Mouse (Mus musculus) gastrocnemius, postnatal 10 days (tissue): ENCODE results near the gene Dyrk1b. TPM values are rescaled to one million over a fixed set of nuclear protein-coding genes. Genes with fewer than 3 reads are reported as not detected.
"Not testable (repeated sequence)": the region's sequence is repeated elsewhere in the genome, so short reads cannot be mapped to it uniquely, and the experiment has no call there.

Experiments
- DNase-seq: peaks from one replicate; pipeline ENCODE4 v3.0.0; 2021; ENCODE audit warnings: mixed read lengths
- long read RNA-seq, 2 experiments: library from polyadenylated mRNA; stranded (forward); transcript quantifications; one replicate each; pipeline ENCODE4 v2.0.0; 2021
- total RNA-seq, 2 experiments: library from RNA; stranded (reverse); gene quantifications; 2 replicates each; pipeline ENCODE4 v1.2.3; 2021

Dyrk1b gene
- 100 to 1,000 TPM; 151 to 161 TPM for total RNA-seq
- long read RNA-seq, experiment 1, transcript Dyrk1b-202 (11 exons, 2,523 nt), result major isoform, 99 of 199 reads
- long read RNA-seq, experiment 1, transcript Dyrk1b-201 (11 exons, 2,534 nt), result minor isoform, 9 of 199 reads
- long read RNA-seq, experiment 1, partial matches to known transcripts, result 27 of 199 reads
- long read RNA-seq, experiment 1, other reads (novel, unspliced or antisense), result 63 of 199 reads
- long read RNA-seq, experiment 2, transcript Dyrk1b-202 (11 exons, 2,523 nt), result major isoform, 81 of 182 reads
- long read RNA-seq, experiment 2, partial matches to known transcripts, result 37 of 182 reads
- long read RNA-seq, experiment 2, other reads (novel, unspliced or antisense), result 57 of 182 reads

- peak; percentile 98 for DNase-seq
These were observed at the start of gene Dyrk1b for GRCm38 (mm10) chr7:28179228-28179627. Gene Dyrk1b (plus strand): TSS chr7:28179469.

- DNase-seq, result peak; percentile 30
These were observed 41.7 kb upstream of the Dyrk1b start for GRCm38 (mm10) chr7:28137613-28138012.

- peak; percentile 80 for DNase-seq
These were observed 31.0 kb upstream of the Dyrk1b start for GRCm38 (mm10) chr7:28148263-28148662.

- no peak for DNase-seq
These were observed 29.4 kb upstream of the Dyrk1b start for GRCm38 (mm10) chr7:28149841-28150240.

- DNase-seq, result peak; percentile 61
These were observed 27.6 kb upstream of the Dyrk1b start for GRCm38 (mm10) chr7:28151584-28152221.

GRCm38 (mm10) chr7:28153595-28153994, 25.7 kb upstream of the Dyrk1b start:
- DNase-seq, result not testable (repeated sequence)

- no peak for DNase-seq
These were observed 20.0 kb upstream of the Dyrk1b start for GRCm38 (mm10) chr7:28159292-28159691.

GRCm38 (mm10) chr7:28159893-28160292, 19.4 kb upstream of the Dyrk1b start:
- no peak for DNase-seq

- no peak for DNase-seq
These were observed 18.0 kb upstream of the Dyrk1b start for GRCm38 (mm10) chr7:28161163-28161749.

GRCm38 (mm10) chr7:28165406-28165805, 13.9 kb upstream of the Dyrk1b start:
- DNase-seq, result no peak

GRCm38 (mm10) chr7:28168320-28169115, 10.8 kb upstream of the Dyrk1b start:
- peak; percentile 78 for DNase-seq

GRCm38 (mm10) chr7:28169489-28170422, 9.5 kb upstream of the Dyrk1b start, which contains the start of gene Fbl:
Gene Fbl (plus strand): TSS chr7:28169710.
- DNase-seq, result peak; percentile 88

- no peak for DNase-seq
These were observed 3.9 kb upstream of the Dyrk1b start for GRCm38 (mm10) chr7:28175358-28175757.

GRCm38 (mm10) chr7:28179741-28180377, 590 bp downstream of the Dyrk1b start:
- peak; percentile 92 for DNase-seq

GRCm38 (mm10) chr7:28180890-28181289, 1.6 kb downstream of the Dyrk1b start:
- DNase-seq, result no peak

- no peak for DNase-seq
These were observed 2.1 kb downstream of the Dyrk1b start for GRCm38 (mm10) chr7:28181376-28181775.

- DNase-seq, result peak; percentile 51
These were observed 3.1 kb downstream of the Dyrk1b start for GRCm38 (mm10) chr7:28182320-28182719.

GRCm38 (mm10) chr7:28185884-28186283, 6.6 kb downstream of the Dyrk1b start:
- DNase-seq, result no peak

- DNase-seq, result no peak
These were observed 7.4 kb downstream of the Dyrk1b start for GRCm38 (mm10) chr7:28186631-28187030.

GRCm38 (mm10) chr7:28191489-28191888, 12.2 kb downstream of the Dyrk1b start:
- DNase-seq, result no peak

- no peak for DNase-seq
These were observed 12.6 kb downstream of the Dyrk1b start for GRCm38 (mm10) chr7:28191903-28192302.
